Mouse (Mus musculus) frontal cortex, postnatal 10 days (tissue): ENCODE data around the gene Zbtb16.

ENCODE experiments used
- DNase-seq, 2 experiments: peaks; one replicate each; pipeline ENCODE4 v3.0.0; 2022; ENCODE audit warnings: low spot score in 2 of 2, mixed read lengths in 1 of 2

Gene Zbtb16

GRCm38 (mm10) chr9:48826377-48826889, 9.6 kb downstream of the Zbtb16 start:
- no peak for DNase-seq

GRCm38 (mm10) chr9:48824533-48825130, 11.4 kb downstream of the Zbtb16 start:
- no peak for DNase-seq

- DNase-seq, result no peak
Observed at GRCm38 (mm10) chr9:48823851-48824250, 12.2 kb downstream of the Zbtb16 start.

- no peak for DNase-seq
Observed at GRCm38 (mm10) chr9:48823319-48823705, 12.7 kb downstream of the Zbtb16 start.

GRCm38 (mm10) chr9:48822586-48823318, 13.3 kb downstream of the Zbtb16 start:
- DNase-seq, result no peak

- DNase-seq, result no peak
Observed at GRCm38 (mm10) chr9:48821916-48822585, 14.0 kb downstream of the Zbtb16 start.

GRCm38 (mm10) chr9:48821431-48821830, 14.6 kb downstream of the Zbtb16 start:
- DNase-seq, result no peak

GRCm38 (mm10) chr9:48820791-48821190, 15.2 kb downstream of the Zbtb16 start:
- DNase-seq, result no peak

GRCm38 (mm10) chr9:48819695-48820094, 16.3 kb downstream of the Zbtb16 start:
- no peak for DNase-seq

GRCm38 (mm10) chr9:48819137-48819536, 16.9 kb downstream of the Zbtb16 start:
- no peak for DNase-seq

GRCm38 (mm10) chr9:48817907-48818306, 18.1 kb downstream of the Zbtb16 start:
- no peak for DNase-seq

GRCm38 (mm10) chr9:48817399-48817793, 18.6 kb downstream of the Zbtb16 start:
- DNase-seq, result no peak

- no peak for DNase-seq
Observed at GRCm38 (mm10) chr9:48816678-48817398, 19.2 kb downstream of the Zbtb16 start.

- DNase-seq, result no peak
Observed at GRCm38 (mm10) chr9:48816157-48816556, 19.9 kb downstream of the Zbtb16 start.

GRCm38 (mm10) chr9:48814881-48815495, 21.0 kb downstream of the Zbtb16 start:
- no peak for DNase-seq

- DNase-seq, result no peak
Observed at GRCm38 (mm10) chr9:48813960-48814880, 21.8 kb downstream of the Zbtb16 start.

GRCm38 (mm10) chr9:48812352-48812751, 23.7 kb downstream of the Zbtb16 start:
- DNase-seq, result no peak

GRCm38 (mm10) chr9:48806591-48806990, 29.4 kb downstream of the Zbtb16 start:
- no peak for DNase-seq

- no peak for DNase-seq
Observed at GRCm38 (mm10) chr9:48805850-48806249, 30.2 kb downstream of the Zbtb16 start.

GRCm38 (mm10) chr9:48804509-48804908, 31.5 kb downstream of the Zbtb16 start:
- no peak for DNase-seq
